Mouse (Mus musculus): ENCODE data around the gene Gm4498.

Gm4498 gene

GRCm38 (mm10) chr7:20233728-20234127, at the start of gene Gm4498:
TSS of gene Gm4498 (minus strand) at chr7:20233828.
- WGBS: no CpG with 5 or more reads among the region's 2 CpGs

- WGBS: no CpG with 5 or more reads among the region's 3 CpGs
Measured at GRCm38 (mm10) chr7:20262734-20263133, 29.1 kb upstream of the Gm4498 start, which contains the start of gene Gm5890. TSS of gene Gm5890 (minus strand) at chr7:20262834.

GRCm38 (mm10) chr7:20205507-20205906, 28.1 kb downstream of the Gm4498 start, which contains the start of gene Gm6164:
TSS of gene Gm6164 (minus strand) at chr7:20205607.
- WGBS: no CpG with 5 or more reads among the region's 2 CpGs

- no CpG with 5 or more reads among the region's 3 CpGs for WGBS
Measured at GRCm38 (mm10) chr7:20193410-20193809, 40.2 kb downstream of the Gm4498 start, which contains the start of gene Vmn1r95. TSS of gene Vmn1r95 (plus strand) at chr7:20193710.
